Mouse (Mus musculus): ENCODE results near the gene Atp6v0a4. TPM values are rescaled to one million over a fixed set of nuclear protein-coding genes. Genes with fewer than 3 reads are reported as not detected.
A peak's percentile ranks its signal among the peaks of the same experiment; 100 is the strongest.

The Atp6v0a4 gene
- total and polyA plus RNA-seq, 2 experiments from 2014 or later, result 0.29 to 0.42 TPM

DNA sequence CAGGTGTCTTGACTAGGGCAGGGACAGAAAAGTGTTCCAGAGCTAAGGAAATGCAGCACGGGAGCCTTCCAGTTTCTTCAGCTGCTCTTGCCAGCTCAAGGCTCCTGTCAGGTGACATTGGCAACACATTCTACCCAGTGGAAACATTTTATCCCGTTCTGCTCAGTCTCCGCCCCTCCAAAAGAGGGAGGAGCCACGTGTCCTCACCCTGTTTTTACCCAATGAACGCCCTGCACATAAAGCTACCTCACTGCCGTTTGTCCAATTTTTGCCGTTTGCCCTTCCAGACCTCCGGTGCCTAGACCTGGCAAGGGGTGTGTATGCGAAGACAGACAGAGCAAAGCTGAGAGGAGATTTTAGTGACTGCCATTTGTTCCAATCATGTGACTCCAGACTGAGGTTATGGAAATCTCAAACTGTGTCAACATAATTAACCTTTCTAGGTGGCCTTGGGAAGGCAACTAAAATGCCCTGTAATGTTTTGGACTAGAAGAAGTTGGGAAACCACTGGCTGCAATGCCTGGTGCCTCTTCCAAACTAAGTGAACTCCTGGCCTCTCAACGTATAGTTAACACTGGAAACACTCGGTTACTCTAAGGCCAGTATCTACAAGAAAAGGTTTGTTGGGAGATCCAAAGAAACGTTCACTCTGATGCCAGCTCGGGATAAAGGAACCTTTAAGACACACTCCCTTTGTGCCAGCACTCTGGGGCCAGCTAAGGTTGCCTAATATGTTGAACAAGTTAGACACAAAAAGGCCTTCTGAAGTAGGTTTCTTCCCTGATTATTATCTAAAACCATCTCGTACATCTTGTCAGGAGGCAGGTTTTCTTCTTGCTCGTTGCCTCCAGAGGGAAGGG is 68.7 kb downstream of the Atp6v0a4 start:
- H3K9me3 ChIP-seq (ENCODE audit: low read length), result no peaks in the 10 kb centered on the region
- H3K4me3 ChIP-seq (ENCODE audit: low read length), result no peak overlapping the region
- ATAC-seq, result no peak
- H3K4me1 ChIP-seq (ENCODE audit: insufficient read depth, low read length), result no peaks in the 10 kb centered on the region
- TF ChIP-seq CTCF (IDR thresholded peaks at IDR 0.05; ENCODE audit: low read depth), result no peak
- no peak overlapping the region for H3K9ac ChIP-seq (replicated peaks; ENCODE audit: low read length)
- no peak overlapping the region for H3K27ac ChIP-seq
- 83% methylated on average over 15 of the region's 15 CpGs for WGBS
- no peak overlapping the region for H3K4me2 ChIP-seq (ENCODE audit: low read depth, low read length)
- H3K36me3 ChIP-seq (ENCODE audit: insufficient read depth, low read length), result no peaks in the 10 kb centered on the region
- DNase-seq (ENCODE audit: low spot score), result no peak
- H3K27me3 ChIP-seq (ENCODE audit: insufficient read depth, low read length), result no peaks in the 10 kb centered on the region

DNA sequence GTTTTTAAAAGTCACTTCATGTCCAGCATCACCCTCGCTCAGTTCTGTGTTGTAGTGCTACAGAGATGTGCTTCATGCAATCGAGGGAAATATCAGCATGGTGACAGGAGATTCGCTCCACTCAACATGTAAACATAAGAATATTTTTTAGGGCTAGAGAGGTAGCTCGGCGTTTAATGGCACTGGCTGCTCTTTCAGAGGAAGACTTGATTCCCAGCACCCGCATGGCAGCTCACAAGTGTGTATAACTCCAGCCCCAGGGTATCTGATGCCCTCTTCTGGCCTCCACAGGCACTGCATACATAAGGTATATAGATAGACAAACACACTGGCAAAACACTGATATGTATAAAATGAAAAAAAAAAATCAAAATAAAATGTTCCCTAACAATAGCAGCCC is 74.8 kb downstream of the Atp6v0a4 start:
- no peak overlapping the region for H3K4me3 ChIP-seq (ENCODE audit: low read length)
- no peaks in the 10 kb centered on the region for H3K9me3 ChIP-seq (ENCODE audit: low read length)
- no peak for DNase-seq (ENCODE audit: low spot score)
- H3K27ac ChIP-seq, result no peak overlapping the region
- H3K4me1 ChIP-seq (ENCODE audit: insufficient read depth, low read length), result no peaks in the 10 kb centered on the region
- no peaks in the 10 kb centered on the region for H3K27me3 ChIP-seq (ENCODE audit: insufficient read depth, low read length)
- no peak overlapping the region for H3K4me2 ChIP-seq (ENCODE audit: low read depth, low read length)
- no peak overlapping the region for H3K9ac ChIP-seq (replicated peaks; ENCODE audit: low read length)
- H3K36me3 ChIP-seq (ENCODE audit: insufficient read depth, low read length), result no peaks in the 10 kb centered on the region
- ATAC-seq, result no peak
- WGBS, result 95% methylated on average over 6 of the region's 6 CpGs
- TF ChIP-seq CTCF (IDR thresholded peaks at IDR 0.05; ENCODE audit: low read depth), result no peak

DNA sequence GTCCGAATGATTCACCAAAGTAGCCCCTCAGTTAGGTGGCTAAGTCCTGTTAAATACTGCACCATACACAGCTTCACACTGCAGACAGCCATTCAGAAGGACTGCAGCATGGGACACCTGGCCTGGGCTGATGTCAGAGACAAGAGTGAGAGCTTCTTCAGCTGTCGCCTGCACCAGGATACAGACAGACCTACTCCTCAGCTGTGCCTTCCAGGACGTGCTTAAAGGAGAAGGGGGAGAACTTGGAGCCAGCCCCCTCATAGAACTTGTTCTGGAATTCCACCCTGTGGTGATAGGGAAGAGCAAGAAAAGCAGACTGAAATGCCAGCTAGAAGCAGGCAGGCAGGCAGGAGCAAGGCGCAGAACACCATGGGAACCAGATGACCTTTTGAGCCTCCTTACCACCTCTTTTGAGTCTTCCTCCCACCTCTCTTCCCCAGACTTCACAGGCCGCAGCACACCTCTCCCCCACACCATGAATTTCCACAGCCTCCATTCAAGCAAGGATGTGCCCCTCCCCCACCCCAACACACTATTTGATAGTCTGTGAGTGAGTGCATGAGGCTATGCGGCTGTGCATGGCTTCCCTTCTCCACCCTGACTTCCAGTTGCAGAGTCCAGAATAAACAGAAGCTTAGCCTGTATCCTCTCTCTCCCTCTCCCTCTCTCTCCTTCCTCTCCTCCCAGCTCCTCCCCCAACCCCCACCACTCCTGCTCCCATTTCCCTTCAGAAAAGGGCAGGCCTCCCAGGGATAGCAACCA is 75.4 kb downstream of the Atp6v0a4 start:
- no peak overlapping the region for H3K9ac ChIP-seq (replicated peaks; ENCODE audit: low read length)
- no peak overlapping the region for H3K27ac ChIP-seq
- no peaks in the 10 kb centered on the region for H3K4me1 ChIP-seq (ENCODE audit: insufficient read depth, low read length)
- no peaks in the 10 kb centered on the region for H3K27me3 ChIP-seq (ENCODE audit: insufficient read depth, low read length)
- no peaks in the 10 kb centered on the region for H3K36me3 ChIP-seq (ENCODE audit: insufficient read depth, low read length)
- TF ChIP-seq CTCF (IDR thresholded peaks at IDR 0.05; ENCODE audit: low read depth), result no peak
- WGBS, result 51% methylated on average over 6 of the region's 6 CpGs
- no peaks in the 10 kb centered on the region for H3K9me3 ChIP-seq (ENCODE audit: low read length)
- H3K4me3 ChIP-seq (ENCODE audit: low read length), result no peak overlapping the region
- no peak for DNase-seq (ENCODE audit: low spot score)
- no peak overlapping the region for H3K4me2 ChIP-seq (ENCODE audit: low read depth, low read length)
- no peak for ATAC-seq

DNA sequence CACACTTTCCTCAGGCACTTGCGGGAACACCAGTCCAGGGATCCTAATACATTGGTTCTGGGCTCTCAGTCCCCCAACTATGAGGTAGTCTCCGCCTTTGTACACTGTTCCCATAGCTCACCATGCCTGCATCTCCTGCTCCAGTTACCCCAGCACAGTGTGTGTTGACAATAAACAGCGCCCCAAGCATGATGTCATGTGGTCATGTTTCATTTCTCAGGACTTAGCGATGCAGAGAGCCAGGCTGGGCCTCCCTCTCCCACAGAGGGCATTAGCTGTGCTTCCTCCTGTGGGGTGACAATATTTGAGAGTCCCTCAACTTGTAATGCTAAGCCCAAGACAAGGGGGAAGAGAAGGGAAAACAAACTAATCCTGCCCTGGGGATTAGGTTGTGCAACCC is 76.4 kb downstream of the Atp6v0a4 start:
- DNase-seq (ENCODE audit: low spot score) (no peak), ATAC-seq (no peak)
- Histone ChIP-seq H3K36me3 (ENCODE audit: insufficient read depth, low read length) (no peaks in the 10 kb centered on the region), H3K4me2 (ENCODE audit: low read depth, low read length) (no peak overlapping the region), H3K9me3 (ENCODE audit: low read length) (no peaks in the 10 kb centered on the region), H3K27ac (no peak overlapping the region), H3K4me3 (ENCODE audit: low read length) (no peak overlapping the region), H3K9ac (replicated peaks; ENCODE audit: low read length) (no peak overlapping the region), H3K4me1 (ENCODE audit: insufficient read depth, low read length) (no peaks in the 10 kb centered on the region), H3K27me3 (ENCODE audit: insufficient read depth, low read length) (no peaks in the 10 kb centered on the region)
- no peak for TF ChIP-seq CTCF (IDR thresholded peaks at IDR 0.05; ENCODE audit: low read depth)
- 75% methylated on average over 4 of the region's 4 CpGs for WGBS

DNA sequence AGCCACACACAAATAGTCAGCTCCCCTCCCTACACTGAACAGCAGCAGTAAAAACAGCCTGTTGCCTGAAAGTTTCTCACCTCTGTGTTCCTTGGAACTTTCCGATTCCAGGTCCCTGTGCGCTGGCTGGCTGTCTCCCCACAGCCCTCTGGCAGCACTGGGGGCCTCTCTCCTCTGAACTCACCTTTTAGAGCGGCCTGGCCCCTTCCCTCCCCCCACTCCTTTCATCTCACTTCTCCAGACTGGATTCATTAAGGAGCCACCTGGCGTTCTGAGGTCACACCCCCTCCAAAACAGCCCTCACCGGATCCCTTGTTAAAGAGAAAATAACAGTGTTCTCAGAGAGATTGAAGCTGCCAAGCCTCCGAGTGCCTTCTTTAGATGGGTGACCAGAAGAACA is 77.5 kb downstream of the Atp6v0a4 start, which contains the start of gene Svopl:
TSS of gene Svopl (minus strand) at position 159 of the 400 bp plus-strand sequence.
- no peak within 1 kb of the TSS for H3K4me2 ChIP-seq (ENCODE audit: low read depth, low read length)
- TF ChIP-seq CTCF (IDR thresholded peaks at IDR 0.05; ENCODE audit: low read depth), result no peak
- no peak within 1 kb of the TSS for H3K27ac ChIP-seq
- no peaks in the 10 kb centered on the region for H3K27me3 ChIP-seq (ENCODE audit: insufficient read depth, low read length)
- no peak within 1 kb of the TSS for H3K4me3 ChIP-seq (ENCODE audit: low read length)
- WGBS, result 44% methylated on average over 6 of the region's 6 CpGs
- no peaks in the 10 kb centered on the region for H3K4me1 ChIP-seq (ENCODE audit: insufficient read depth, low read length)
- H3K36me3 ChIP-seq (ENCODE audit: insufficient read depth, low read length), result no peaks in the 10 kb centered on the region
- ATAC-seq, result no peak
- no peak within 1 kb of the TSS for H3K9ac ChIP-seq (replicated peaks; ENCODE audit: low read length)
- no peaks in the 10 kb centered on the region for H3K9me3 ChIP-seq (ENCODE audit: low read length)
- no peak for DNase-seq (ENCODE audit: low spot score)

DNA sequence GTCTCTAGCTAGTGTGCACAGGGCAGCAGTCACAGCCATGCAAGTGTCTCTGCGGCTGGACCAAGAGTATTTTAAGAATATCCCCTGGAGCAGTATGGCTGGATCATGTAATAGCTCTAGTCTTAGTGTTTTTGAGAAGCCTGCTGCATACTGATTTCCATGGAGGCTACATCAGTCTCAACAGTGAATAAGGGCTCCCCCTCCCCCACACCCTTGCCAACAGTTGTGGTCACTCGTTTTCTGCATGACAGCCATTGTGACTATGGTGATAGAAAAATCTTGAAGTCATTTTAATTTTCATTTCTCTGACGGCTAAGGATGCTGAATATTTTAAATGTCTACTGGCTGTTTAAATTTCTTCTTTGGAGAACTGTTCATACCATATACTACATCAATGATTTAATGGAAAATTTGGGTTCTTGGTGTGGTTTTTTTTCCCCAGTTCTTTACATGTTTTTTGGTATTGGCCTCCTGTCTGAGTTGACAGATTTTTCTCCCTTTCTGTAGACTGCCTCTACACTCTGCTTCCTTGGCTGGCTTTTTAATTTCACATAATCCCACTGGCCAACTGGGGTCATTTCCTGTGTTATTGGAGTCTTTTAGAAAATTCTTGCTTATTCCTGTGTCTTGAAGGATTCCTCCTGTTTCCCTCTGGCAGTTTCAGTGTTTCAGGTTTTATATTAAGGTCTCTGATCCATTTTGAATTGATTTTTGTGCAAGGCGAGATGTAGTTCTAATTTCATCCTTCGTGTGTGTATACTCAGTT is 91.4 kb downstream of the Atp6v0a4 start:
- Histone ChIP-seq H3K4me3 (ENCODE audit: low read length) (no peak overlapping the region), H3K27me3 (ENCODE audit: insufficient read depth, low read length) (no peaks in the 10 kb centered on the region), H3K9me3 (ENCODE audit: low read length) (no peaks in the 10 kb centered on the region), H3K27ac (no peak overlapping the region), H3K4me1 (ENCODE audit: insufficient read depth, low read length) (no peaks in the 10 kb centered on the region), H3K4me2 (ENCODE audit: low read depth, low read length) (no peak overlapping the region), H3K9ac (replicated peaks; ENCODE audit: low read length) (no peak overlapping the region), H3K36me3 (ENCODE audit: insufficient read depth, low read length) (no peaks in the 10 kb centered on the region)
- DNase-seq (ENCODE audit: low spot score) (peak; percentile 25), ATAC-seq (no peak)
- no peak for TF ChIP-seq CTCF (IDR thresholded peaks at IDR 0.05; ENCODE audit: low read depth)
- WGBS, result 56% methylated on average over 5 of the region's 5 CpGs

Data from hindbrain, postnatal 0 days (tissue).